Mouse (Mus musculus): Measurements from ENCODE around the gene Pitpnc1.

Gene Pitpnc1

GRCm38 (mm10) chr11:107279258-107279657 is 191.2 kb downstream of the Pitpnc1 start:
- DNase-seq (ENCODE audit: low read depth, low spot score): peak; percentile 43

GRCm38 (mm10) chr11:107276898-107277297 is 193.6 kb downstream of the Pitpnc1 start:
- DNase-seq (ENCODE audit: low read depth, low spot score): no peak

GRCm38 (mm10) chr11:107276337-107276736 is 194.2 kb downstream of the Pitpnc1 start:
- DNase-seq (ENCODE audit: low read depth, low spot score): no peak

- peak; percentile 35 for DNase-seq (ENCODE audit: low read depth, low spot score)
These were observed 194.6 kb downstream of the Pitpnc1 start for GRCm38 (mm10) chr11:107275902-107276301.

- DNase-seq (ENCODE audit: low read depth, low spot score): no peak
These were observed 196.3 kb downstream of the Pitpnc1 start for GRCm38 (mm10) chr11:107274206-107274605.

GRCm38 (mm10) chr11:107272351-107272975 is 198.0 kb downstream of the Pitpnc1 start:
- DNase-seq (ENCODE audit: low read depth, low spot score): no peak

- no peak for DNase-seq (ENCODE audit: low read depth, low spot score)
These were observed 199.9 kb downstream of the Pitpnc1 start for GRCm38 (mm10) chr11:107270564-107270963.

GRCm38 (mm10) chr11:107267522-107267921 is 203.0 kb downstream of the Pitpnc1 start:
- DNase-seq (ENCODE audit: low read depth, low spot score): no peak

GRCm38 (mm10) chr11:107265861-107266260 is 204.6 kb downstream of the Pitpnc1 start:
- no peak for DNase-seq (ENCODE audit: low read depth, low spot score)

GRCm38 (mm10) chr11:107264889-107265615 is 205.4 kb downstream of the Pitpnc1 start:
- DNase-seq (ENCODE audit: low read depth, low spot score): no peak

- no peak for DNase-seq (ENCODE audit: low read depth, low spot score)
These were observed 206.7 kb downstream of the Pitpnc1 start for GRCm38 (mm10) chr11:107263838-107264237.

- no peak for DNase-seq (ENCODE audit: low read depth, low spot score)
These were observed 211.1 kb downstream of the Pitpnc1 start for GRCm38 (mm10) chr11:107259428-107259827.

GRCm38 (mm10) chr11:107255185-107255584 is 215.3 kb downstream of the Pitpnc1 start:
- peak; percentile 9 for DNase-seq (ENCODE audit: low read depth, low spot score)

GRCm38 (mm10) chr11:107254181-107254580 is 216.3 kb downstream of the Pitpnc1 start:
- no peak for DNase-seq (ENCODE audit: low read depth, low spot score)

- DNase-seq (ENCODE audit: low read depth, low spot score): no peak
These were observed 218.5 kb downstream of the Pitpnc1 start for GRCm38 (mm10) chr11:107252026-107252425.

- no peak for DNase-seq (ENCODE audit: low read depth, low spot score)
These were observed 219.0 kb downstream of the Pitpnc1 start for GRCm38 (mm10) chr11:107251460-107251859.

- no peak for DNase-seq (ENCODE audit: low read depth, low spot score)
These were observed 219.6 kb downstream of the Pitpnc1 start for GRCm38 (mm10) chr11:107250882-107251281.

- DNase-seq (ENCODE audit: low read depth, low spot score): no peak
These were observed 221.7 kb downstream of the Pitpnc1 start for GRCm38 (mm10) chr11:107248753-107249152.

GRCm38 (mm10) chr11:107245657-107246056 is 224.8 kb downstream of the Pitpnc1 start:
- no peak for DNase-seq (ENCODE audit: low read depth, low spot score)

- DNase-seq (ENCODE audit: low read depth, low spot score): no peak
These were observed 227.4 kb downstream of the Pitpnc1 start for GRCm38 (mm10) chr11:107243126-107243525.

- no peak for DNase-seq (ENCODE audit: low read depth, low spot score)
These were observed 228.8 kb downstream of the Pitpnc1 start for GRCm38 (mm10) chr11:107241678-107242077.

GRCm38 (mm10) chr11:107238506-107238905 is 232.0 kb downstream of the Pitpnc1 start:
- no peak for DNase-seq (ENCODE audit: low read depth, low spot score)

GRCm38 (mm10) chr11:107237532-107237931 is 233.0 kb downstream of the Pitpnc1 start:
- no peak for DNase-seq (ENCODE audit: low read depth, low spot score)

All from mesoderm, embryonic 11.5 days (tissue).